Mouse (Mus musculus) hindlimb bud, embryonic 11.5 days (tissue): ENCODE measurements at regions not wholly inside any gene's neighbourhood (a gene's known extent, or its start where the extent isn't known, plus 50 kb on each side); places are given as distances from the start of the nearest gene placed in this dataset.

ENCODE experiments used
- DNase-seq: peaks from one replicate; pipeline ENCODE4 v3.0.0-alpha.2; 2012; ENCODE audit warnings: low read depth, low spot score; ENCODE audit errors: extremely low spot score

DNA sequence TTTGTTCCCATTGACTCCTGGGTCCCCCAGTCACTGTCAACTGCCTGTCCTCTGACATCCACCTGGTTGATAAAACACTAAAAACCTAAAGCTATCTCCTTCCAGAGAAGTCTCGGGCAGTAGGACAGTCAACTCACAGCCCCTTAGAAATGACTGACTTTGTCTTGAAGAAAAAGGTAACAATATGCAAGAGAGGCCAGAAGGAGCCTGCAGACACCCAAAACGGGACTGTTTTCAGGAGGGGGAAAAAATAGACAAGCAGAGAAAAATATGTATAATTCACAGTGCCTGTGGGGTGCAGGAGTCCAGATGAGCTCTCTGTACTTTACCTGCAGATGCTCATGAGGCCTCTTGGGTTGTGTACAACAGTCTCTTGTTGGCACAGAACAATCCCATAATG lies 126.4 kb upstream of the Ankrd55 start:
- no peak for DNase-seq

DNA sequence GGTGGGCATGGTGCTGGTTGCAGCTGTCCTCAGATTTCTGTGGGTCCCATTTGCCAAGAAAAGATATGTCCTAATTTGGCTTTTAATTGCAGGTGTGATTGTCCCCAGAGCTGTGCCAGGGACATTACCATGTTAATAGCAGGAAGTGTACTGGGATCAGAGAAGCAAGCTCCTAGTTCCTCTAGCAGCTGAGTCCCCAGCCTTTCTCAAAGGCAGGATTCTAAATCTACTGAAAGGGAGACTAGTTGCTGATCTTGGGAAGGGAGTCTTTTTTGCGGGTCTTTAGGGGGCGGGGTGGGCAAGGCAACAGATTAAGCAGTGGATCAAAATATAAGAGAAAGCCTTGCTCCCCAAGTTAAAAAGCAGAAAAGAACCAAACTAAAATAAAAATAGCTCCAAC lies 122.3 kb upstream of the Ankrd55 start:
- DNase-seq, result no peak

DNA sequence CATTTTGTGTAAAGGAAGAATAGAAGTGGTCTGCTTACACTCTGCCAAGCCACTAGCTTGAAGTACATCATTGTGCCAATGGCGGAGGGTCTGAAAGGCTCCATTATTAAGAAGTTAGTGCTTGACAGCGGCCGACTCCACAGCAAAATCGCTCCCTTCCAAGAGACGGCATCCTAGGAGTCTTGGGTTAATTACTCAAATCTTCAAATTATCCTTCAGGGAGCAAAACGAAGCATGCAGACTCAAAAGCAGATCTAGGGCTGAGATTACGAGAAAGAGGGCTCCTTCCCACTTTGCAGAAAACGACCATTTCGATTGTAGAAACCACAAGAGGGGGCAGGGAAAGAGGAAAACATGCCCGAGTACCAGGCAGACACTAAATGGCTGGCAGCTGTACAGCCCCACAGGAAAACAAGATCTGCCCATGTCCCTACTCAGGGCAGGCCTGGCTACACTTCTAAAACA lies 121.9 kb upstream of the Ankrd55 start:
- DNase-seq, result no peak

DNA sequence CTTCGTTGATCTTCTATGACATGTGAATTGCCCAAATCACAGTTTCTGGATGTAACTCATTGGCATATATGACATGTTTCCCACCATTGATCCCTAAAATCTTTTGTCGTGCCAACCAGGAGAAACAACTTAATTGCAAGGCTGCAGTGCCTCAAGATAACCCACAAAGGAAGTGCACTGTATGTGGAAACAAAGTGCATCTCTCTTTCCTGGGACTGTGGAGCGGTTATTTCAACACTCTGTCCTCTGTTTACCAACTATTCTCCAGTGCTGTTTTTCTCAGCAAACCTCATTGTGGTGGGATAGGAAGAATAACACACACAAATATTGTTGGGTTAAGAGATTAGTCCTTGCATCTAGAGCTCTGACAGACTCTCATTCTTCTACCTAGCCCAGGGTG lies 119.8 kb upstream of the Ankrd55 start:
- DNase-seq, result no peak

DNA sequence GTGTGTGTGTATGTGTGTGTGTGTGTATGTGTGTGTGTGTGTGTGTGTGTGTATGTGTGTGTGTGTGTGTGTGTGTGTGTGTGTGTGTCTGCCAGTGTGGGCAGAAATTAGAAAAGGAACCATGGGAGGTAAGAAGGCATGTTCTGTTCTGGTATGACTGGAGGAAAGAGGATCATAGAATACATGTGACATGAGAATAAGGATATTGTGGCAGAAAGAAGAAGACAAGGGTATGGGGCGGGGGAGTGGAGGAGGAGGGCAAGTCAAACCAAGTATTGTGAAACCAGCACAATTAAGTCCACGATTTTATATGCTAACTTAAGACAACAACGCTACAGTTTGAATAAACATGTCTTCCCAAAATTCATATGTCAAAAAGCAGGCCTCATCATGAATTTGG lies 117.4 kb upstream of the Ankrd55 start:
- DNase-seq, result no peak

DNA sequence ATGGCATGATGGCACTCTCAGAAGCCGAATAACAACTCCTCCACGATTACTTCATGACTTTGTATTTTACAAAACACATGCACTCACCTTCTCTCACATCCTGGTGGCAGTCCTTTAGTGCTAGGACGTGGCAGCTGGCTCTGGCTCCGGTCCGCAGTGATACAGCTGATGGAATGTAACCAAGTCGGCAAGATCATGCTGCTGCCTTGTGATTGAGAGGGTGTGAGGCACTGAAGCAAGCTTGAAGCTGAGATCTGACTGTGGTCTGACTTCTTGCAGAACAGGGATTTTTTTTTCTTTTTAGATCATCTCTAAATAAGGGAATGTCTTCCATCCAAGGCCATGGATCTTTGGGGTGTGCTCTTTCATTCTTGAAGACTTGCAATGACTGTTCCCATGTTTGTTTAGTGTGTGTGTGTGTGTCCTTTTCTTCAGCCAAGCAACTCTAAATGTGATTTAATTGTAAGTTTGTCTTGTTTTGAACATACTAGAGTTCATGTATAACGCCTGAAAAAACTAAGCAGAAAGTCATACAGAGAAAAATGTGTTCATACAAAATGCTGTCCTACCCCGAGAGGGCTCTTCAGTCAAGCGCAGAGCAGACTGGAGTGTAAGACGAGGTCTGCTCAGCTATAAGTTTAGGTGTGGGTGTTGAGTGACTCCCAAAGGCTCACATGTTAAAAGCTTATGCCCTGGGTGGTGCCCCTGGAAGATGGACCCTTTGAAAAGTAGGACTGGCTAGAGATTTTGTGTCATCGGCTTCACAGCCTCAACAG lies 116.1 kb upstream of the Ankrd55 start:
- DNase-seq, result no peak

DNA sequence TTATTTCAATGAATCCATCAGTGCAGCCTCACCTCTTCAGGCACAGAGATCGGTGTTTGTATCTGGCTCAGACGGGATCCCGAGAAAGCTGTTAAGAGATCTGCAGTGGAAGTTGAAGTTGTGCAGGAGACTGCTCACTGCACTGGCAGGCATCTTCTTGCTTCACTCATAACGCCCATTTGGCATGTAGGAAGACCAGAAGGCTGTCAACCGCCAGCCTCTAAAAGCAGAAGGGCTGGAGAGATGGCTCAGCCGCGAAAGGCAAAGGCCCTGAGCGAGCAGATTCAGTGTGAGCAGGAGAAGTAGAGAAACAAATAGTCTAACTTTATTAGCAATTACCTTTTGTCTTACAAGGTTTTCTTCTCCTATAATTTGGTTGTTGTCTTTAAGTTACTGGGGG lies 114.3 kb upstream of the Ankrd55 start:
- DNase-seq, result no peak

DNA sequence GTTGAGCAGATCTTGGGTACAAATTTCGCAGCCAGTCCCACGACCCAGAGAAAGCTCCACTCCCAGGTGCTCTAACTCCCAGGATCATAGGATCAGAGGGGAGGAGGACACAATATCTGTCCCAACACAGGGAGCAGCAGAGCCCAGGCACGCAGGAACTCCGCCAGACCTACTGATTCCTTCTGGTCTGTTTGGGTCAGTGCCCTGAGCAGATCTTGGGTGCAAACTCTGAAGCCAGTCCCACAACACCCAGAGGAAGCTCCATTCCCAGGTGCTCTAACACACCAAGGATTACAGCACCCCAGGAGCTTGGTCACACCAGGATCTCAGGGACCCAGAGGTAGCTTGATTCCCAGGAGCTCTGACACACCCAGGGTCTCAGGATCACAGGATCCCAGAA lies 110.2 kb upstream of the Ankrd55 start:
- no peak for DNase-seq

- DNase-seq, result no peak
These were observed 104.3 kb upstream of the Ankrd55 start for GRCm38 (mm10) chr13:112183996-112184395.

DNA sequence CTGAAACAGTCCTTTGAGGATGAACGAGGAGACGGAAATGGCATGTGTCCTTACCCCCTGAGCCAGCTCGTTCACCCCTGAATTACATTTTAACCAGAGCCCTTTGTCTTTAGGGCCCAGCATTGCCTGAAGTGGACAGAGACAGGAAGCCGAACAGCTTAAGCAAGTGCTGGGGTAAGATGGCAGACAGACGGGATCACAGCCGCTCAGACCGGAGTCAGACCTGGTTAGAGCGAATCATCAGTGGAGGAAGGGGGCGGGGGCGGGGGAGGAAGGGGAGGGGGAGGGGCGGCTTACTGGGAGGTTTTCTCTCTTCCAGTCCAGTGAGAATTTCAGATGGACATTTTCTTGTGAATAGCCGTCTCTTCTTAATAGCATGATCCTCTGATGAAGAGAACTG lies 103.1 kb upstream of the Ankrd55 start:
- no peak for DNase-seq

GRCm38 (mm10) chr13:112187226-112187625 lies 101.0 kb upstream of the Ankrd55 start:
- DNase-seq, result no peak

GRCm38 (mm10) chr13:112188313-112188712 lies 99.9 kb upstream of the Ankrd55 start:
- no peak for DNase-seq

GRCm38 (mm10) chr13:112188741-112189476 lies 99.3 kb upstream of the Ankrd55 start:
- no peak for DNase-seq

GRCm38 (mm10) chr13:112189605-112190004 lies 98.6 kb upstream of the Ankrd55 start:
- no peak for DNase-seq

GRCm38 (mm10) chr13:112192192-112192905 lies 95.9 kb upstream of the Ankrd55 start:
- DNase-seq, result no peak

GRCm38 (mm10) chr13:112193676-112194075 lies 94.6 kb upstream of the Ankrd55 start:
- no peak for DNase-seq

- no peak for DNase-seq
These were observed 93.3 kb upstream of the Ankrd55 start for GRCm38 (mm10) chr13:112194991-112195390.

- DNase-seq, result no peak
These were observed 91.5 kb upstream of the Ankrd55 start for GRCm38 (mm10) chr13:112196789-112197188.

GRCm38 (mm10) chr13:112203721-112204120 lies 84.5 kb upstream of the Ankrd55 start:
- no peak for DNase-seq

GRCm38 (mm10) chr13:112204204-112204603 lies 84.0 kb upstream of the Ankrd55 start:
- DNase-seq, result no peak

DNA sequence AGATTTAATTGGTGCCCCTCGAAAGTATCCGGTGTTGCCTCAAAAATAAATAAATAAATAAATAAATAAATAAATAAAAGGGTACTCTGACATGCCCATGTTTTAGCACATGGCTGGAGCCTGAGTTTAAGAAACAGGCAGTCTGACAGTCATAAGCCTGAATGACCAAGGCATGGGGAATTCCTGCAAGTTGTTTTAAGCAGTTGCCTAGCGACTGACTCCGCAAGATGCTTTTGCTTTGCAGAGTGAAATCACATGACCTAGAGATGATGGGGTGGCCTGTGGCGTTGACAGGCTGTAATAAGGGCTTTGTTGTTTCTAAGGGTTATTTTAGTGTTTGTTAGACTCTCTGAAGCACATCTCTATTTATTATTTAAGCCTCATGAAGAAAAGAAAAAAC lies 83.4 kb upstream of the Ankrd55 start:
- no peak for DNase-seq
